Mouse (Mus musculus) layer of hippocampus, adult 6 months (tissue): Measurements from ENCODE around the gene Ubqln4. TPM values are rescaled to one million over a fixed set of nuclear protein-coding genes. Genes with fewer than 3 reads are reported as not detected.

ENCODE experiments used
- long read RNA-seq, 2 experiments: library from polyadenylated mRNA; unstranded; transcript quantifications; one replicate each; pipeline ENCODE4 v2.0.0; 2019 to 2020
- microRNA-seq: library from miRNA; unstranded; fragments of <30 nt; microRNA quantifications from one replicate; pipeline ENCODE4 v1.2.0, GENCODE M21; 2020
- polyA plus RNA-seq: library from polyadenylated mRNA; unstranded; fragments of <200 nt; fragmentation: Nextera tagmentation; gene quantifications from 2 replicates; pipeline ENCODE4 v1.2.3, GENCODE M21; 2021

Ubqln4 gene
- polyA plus RNA-seq: 12.7 and 13.2 TPM in 2 replicates
- long read RNA-seq, experiment 1, partial matches to known transcripts: 27 of 31 reads
- long read RNA-seq, experiment 1, other reads (novel, unspliced or antisense): 0 of 31 reads
- long read RNA-seq, experiment 2, transcript Ubqln4-201 (11 exons, 3,330 nt): major isoform, 65 of 122 reads
- long read RNA-seq, experiment 2, partial matches to known transcripts: 41 of 122 reads
- long read RNA-seq, experiment 2, other reads (novel, unspliced or antisense): 16 of 122 reads

GRCm38 (mm10) chr3:88553525-88553879 lies at the start of gene Ubqln4:
Gene Ubqln4 (plus strand): TSS chr3:88553758.

GRCm38 (mm10) chr3:88509692-88510420 lies 43.7 kb upstream of the Ubqln4 start, which contains the start of gene Lmna:
Gene Lmna (minus strand): TSS chr3:88509956.

GRCm38 (mm10) chr3:88532299-88532674 lies 21.3 kb upstream of the Ubqln4 start, which contains the start of gene Mex3a:
Gene Mex3a (plus strand): TSS chr3:88532395.

GRCm38 (mm10) chr3:88548180-88548917 lies 5.2 kb upstream of the Ubqln4 start, which contains the start of gene Rab25:
Gene Rab25 (minus strand): TSS chr3:88548300.

GRCm38 (mm10) chr3:88552676-88553524 lies 658 bp upstream of the Ubqln4 start, which contains the start of gene Lamtor2:
Gene Lamtor2 (minus strand): TSS chr3:88553074.

GRCm38 (mm10) chr3:88575540-88575939 lies 22.0 kb downstream of the Ubqln4 start, which contains the start of gene Ssr2:
Gene Ssr2 (plus strand): TSS chr3:88575876.

GRCm38 (mm10) chr3:88605666-88606065 lies 52.1 kb downstream of the Ubqln4 start, which contains the start of gene Arhgef2:
Gene Arhgef2 (plus strand): TSS chr3:88605966.

Small RNA genes within 50 kb of the gene (microRNA-seq; reads per million reads assigned to microRNA genes)
- not detected for gene Mir1905

Other genes starting within 250 kb of the Ubqln4 start
- gene Glmp, start 228.7 kb upstream of the Ubqln4 start, polyA plus RNA-seq: 180 and 195 TPM in 2 replicates
- gene Tmem79, start 217.6 kb upstream of the Ubqln4 start, polyA plus RNA-seq: 0.83 and 0.92 TPM in 2 replicates
- gene Smg5, start 217.5 kb upstream of the Ubqln4 start, polyA plus RNA-seq: 5.1 and 6.5 TPM in 2 replicates
- 18.9 and 21.1 TPM in 2 replicates for gene Paqr6, start 189.2 kb upstream of the Ubqln4 start, polyA plus RNA-seq
- gene Bglap3, start 181.0 kb upstream of the Ubqln4 start, polyA plus RNA-seq: not detected in 2 replicates
- not detected in 2 replicates for gene Bglap2, start 175.1 kb upstream of the Ubqln4 start, polyA plus RNA-seq
- gene Bglap, start 169.3 kb upstream of the Ubqln4 start, polyA plus RNA-seq: 0.48 TPM in 1 of 2 replicates, not detected in the other
- 6.6 and 7.3 TPM in 2 replicates for gene Pmf1, start 143.4 kb upstream of the Ubqln4 start, polyA plus RNA-seq
- gene Slc25a44, start 128.6 kb upstream of the Ubqln4 start, polyA plus RNA-seq: 40.4 and 41.6 TPM in 2 replicates
- 9.7 and 10.8 TPM in 2 replicates for gene Sema4a, start 92.6 kb upstream of the Ubqln4 start, polyA plus RNA-seq
- gene Lmna, start 43.8 kb upstream of the Ubqln4 start, polyA plus RNA-seq: 38.9 and 42.1 TPM in 2 replicates
- 0.19 and 0.24 TPM in 2 replicates for gene Mex3a, start 21.4 kb upstream of the Ubqln4 start, polyA plus RNA-seq
- gene Rab25, start 5.5 kb upstream of the Ubqln4 start, polyA plus RNA-seq: 0.14 TPM in 1 of 2 replicates, not detected in the other
- 126 and 151 TPM in 2 replicates for gene Lamtor2, start 684 bp upstream of the Ubqln4 start, polyA plus RNA-seq
- gene Ssr2, start 22.1 kb downstream of the Ubqln4 start, polyA plus RNA-seq: 214 and 223 TPM in 2 replicates
- gene Arhgef2, start 52.2 kb downstream of the Ubqln4 start, polyA plus RNA-seq: 51.9 and 53.2 TPM in 2 replicates
- gene Rxfp4, start 99.4 kb downstream of the Ubqln4 start, polyA plus RNA-seq: not detected in 2 replicates
- 25.7 and 28.9 TPM in 2 replicates for gene Khdc4, start 132.0 kb downstream of the Ubqln4 start, polyA plus RNA-seq
- gene Rit1, start 163.1 kb downstream of the Ubqln4 start, polyA plus RNA-seq: 53.2 and 54.9 TPM in 2 replicates
- gene Syt11, start 221.4 kb downstream of the Ubqln4 start, polyA plus RNA-seq: 274 and 343 TPM in 2 replicates